Mouse (Mus musculus) midbrain, embryonic 15.5 days (tissue): ENCODE results near the gene Kdm2b. TPM values are rescaled to one million over a fixed set of nuclear protein-coding genes. Genes with fewer than 3 reads are reported as not detected.
A peak's percentile ranks its signal among the peaks of the same experiment; 100 is the strongest.
"Not testable (repeated sequence)": the region's sequence is repeated elsewhere in the genome, so short reads cannot be mapped to it uniquely, and the experiment has no call there.

Experiments used
- ATAC-seq: fragments of 200-750 bp; cut with Nextera tagmentation; replicated peaks from 2 replicates; pipeline ENCODE4 v1.8.0; 2017; ENCODE audit warnings: moderate TSS enrichment
- H3K27ac ChIP-seq: fragments of 300-500 bp; sonication (generic); 2 replicates; pipeline ENCODE4 v1.5.1; 2015; ENCODE audit warnings: mild to moderate bottlenecking, inconsistent platforms
- H3K27me3 ChIP-seq: fragments of 300-500 bp; sonication (generic); replicated peaks from 2 replicates; pipeline ENCODE4 v1.6.1; 2015; ENCODE audit warnings: inconsistent platforms
- H3K36me3 ChIP-seq: fragments of 300-500 bp; sonication (generic); replicated peaks from 2 replicates; pipeline ENCODE4 v1.6.1; 2015; ENCODE audit warnings: inconsistent platforms
- H3K4me1 ChIP-seq: fragments of 300-500 bp; sonication (generic); 2 replicates; pipeline ENCODE4 v1.6.1; 2015; ENCODE audit warnings: inconsistent platforms
- H3K4me2 ChIP-seq: fragments of 300-500 bp; sonication (generic); 2 replicates; pipeline ENCODE4 v1.6.1; 2015; ENCODE audit warnings: inconsistent platforms, mild to moderate bottlenecking, moderate library complexity
- H3K4me3 ChIP-seq: fragments of 300-500 bp; sonication (generic); 2 replicates; pipeline ENCODE4 v1.5.1; 2015; ENCODE audit warnings: mild to moderate bottlenecking, inconsistent platforms
- H3K9ac ChIP-seq: fragments of 300-500 bp; sonication (generic); 2 replicates; pipeline ENCODE4 v1.6.1; 2015; ENCODE audit warnings: mild to moderate bottlenecking, inconsistent platforms
- H3K9me3 ChIP-seq: fragments of 300-500 bp; sonication (generic); 2 replicates; pipeline ENCODE4 v1.6.1; 2016; ENCODE audit warnings: inconsistent platforms
- WGBS: fragments of 180-500 bp; shearing (Covaris S2); methylation state at CpG from one replicate; pipeline ENCODE4 v1.1.7; 2015; ENCODE audit warnings: mixed read lengths; 5-methylcytosine and 5-hydroxymethylcytosine counted together
- polyA plus RNA-seq: library from polyadenylated mRNA; unstranded; fragments of >200 nt; fragmentation: Nextera tagmentation; extraction: Ambion mirVana; gene quantifications from 2 replicates; pipeline ENCODE4 v1.2.1, GENCODE M21; 2015

The Kdm2b gene
- polyA plus RNA-seq, 1 experiment from 2014 or later, result 123 TPM

- peak; percentile 46; the same call in 1 of the 2 replicates for ATAC-seq
- Histone ChIP-seq H3K4me2 (peak overlapping the region; percentile 97), H3K27me3 (no peaks in the 10 kb centered on the region), H3K27ac (peak overlapping the region; percentile 58), H3K4me1 (peaks cover 57% of the 10 kb centered on the region), H3K9ac (peak overlapping the region; percentile 54), H3K4me3 (peak overlapping the region; percentile 73), H3K9me3 (no peaks in the 10 kb centered on the region), H3K36me3 (no peaks in the 10 kb centered on the region)
- under 1% methylated on average over 41 of the region's 41 CpGs for WGBS
Measured at GRCm38 (mm10) chr5:122988021-122988751, 1.4 kb downstream of the Kdm2b start.

DNA sequence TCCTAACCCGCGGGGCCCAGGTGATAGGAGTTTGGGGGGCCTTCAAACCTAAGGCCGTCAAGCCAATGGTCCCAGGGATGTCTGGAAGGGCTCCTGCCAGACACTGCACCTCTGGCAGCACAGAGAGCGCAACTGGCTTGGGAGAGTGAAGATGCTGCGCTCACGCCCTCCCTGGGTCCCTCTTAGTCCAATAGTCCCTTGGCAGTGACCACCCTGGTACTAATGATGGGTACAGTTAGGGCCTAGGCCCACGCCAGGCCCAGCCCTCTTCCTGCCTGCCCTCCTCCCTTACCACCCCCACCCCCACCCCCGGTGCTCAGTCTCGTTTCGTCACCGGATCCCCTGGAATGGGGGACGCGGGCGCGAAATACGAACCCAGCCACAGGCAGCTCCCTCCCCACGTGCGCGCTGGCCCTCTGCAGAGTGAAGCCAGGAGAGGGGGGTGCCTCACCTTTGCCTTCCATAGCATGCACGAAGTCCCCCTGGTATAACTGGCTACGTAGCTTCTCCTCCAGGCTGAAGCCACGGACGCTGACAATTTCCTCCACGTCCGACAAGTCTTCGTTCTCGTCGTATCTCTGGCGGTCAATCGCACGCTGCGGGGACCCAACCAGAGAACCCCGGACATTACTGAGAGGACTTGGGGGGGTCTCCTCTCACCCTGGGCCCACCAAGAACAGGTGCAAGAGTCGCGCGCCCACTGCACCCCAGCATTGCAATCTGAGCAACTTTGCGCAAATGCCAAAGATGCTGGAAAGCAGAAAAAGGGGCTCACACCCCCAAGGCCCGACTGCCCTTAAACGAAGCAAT is 2.2 kb downstream of the Kdm2b start:
- Histone ChIP-seq H3K4me3 (peak overlapping the region; percentile 73), H3K36me3 (no peaks in the 10 kb centered on the region), H3K27me3 (no peaks in the 10 kb centered on the region), H3K4me1 (peaks cover 57% of the 10 kb centered on the region), H3K4me2 (peak overlapping the region; percentile 97), H3K9ac (peak overlapping the region; percentile 54), H3K27ac (peak overlapping the region; percentile 58), H3K9me3 (no peaks in the 10 kb centered on the region)
- WGBS, result 2% methylated on average over 39 of the region's 39 CpGs
- peak; percentile 53 for ATAC-seq

DNA sequence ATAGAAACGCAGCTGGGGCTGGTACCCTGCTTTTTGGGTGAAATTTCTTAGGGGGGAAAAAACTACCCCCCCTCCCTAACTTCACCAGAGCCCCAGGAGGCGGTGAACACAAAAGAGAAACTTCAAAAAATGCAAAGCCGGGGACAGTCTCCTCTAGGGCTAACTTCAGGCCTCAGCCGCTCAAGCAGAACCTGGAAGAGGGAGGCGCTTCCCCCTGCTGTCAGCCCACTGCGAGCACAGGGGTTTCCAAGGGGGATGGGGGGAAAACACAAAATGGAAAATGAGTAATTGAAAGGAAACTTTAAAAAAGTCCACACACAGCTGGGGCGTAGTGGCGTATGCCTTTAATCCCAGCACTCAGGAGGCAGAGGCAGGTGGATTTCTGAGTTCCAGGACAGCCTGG is 3.5 kb downstream of the Kdm2b start:
- WGBS, result 16% methylated on average over 8 of the region's 8 CpGs
- no peak overlapping the region for H3K9ac ChIP-seq
- no peak for ATAC-seq
- no peaks in the 10 kb centered on the region for H3K36me3 ChIP-seq
- no peak overlapping the region for H3K4me3 ChIP-seq
- no peaks in the 10 kb centered on the region for H3K9me3 ChIP-seq
- H3K27me3 ChIP-seq, result no peaks in the 10 kb centered on the region
- peak overlapping the region; percentile 14; the same call in 1 of the 2 replicates for H3K4me2 ChIP-seq
- no peak overlapping the region for H3K27ac ChIP-seq
- H3K4me1 ChIP-seq, result peaks cover 52% of the 10 kb centered on the region

DNA sequence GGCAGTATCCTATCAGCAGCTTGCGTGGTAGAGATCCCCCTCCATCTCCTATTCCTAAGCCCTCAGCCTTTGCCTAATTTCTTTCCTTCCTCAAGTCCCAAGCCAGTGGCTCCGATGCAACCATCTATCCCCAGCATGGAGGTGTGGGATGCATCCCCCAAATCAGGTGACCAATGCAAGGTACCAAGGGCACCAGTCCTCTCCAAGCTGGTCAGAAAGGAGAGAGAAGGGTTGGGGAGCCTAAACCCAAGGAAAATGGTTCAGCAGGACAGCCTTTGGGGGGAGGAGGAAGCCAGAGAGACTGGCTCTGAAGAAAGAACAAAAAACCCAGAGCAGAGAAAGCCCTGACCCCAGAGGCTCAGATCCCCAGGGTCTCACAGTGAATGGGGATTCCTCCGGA is 4.3 kb downstream of the Kdm2b start:
- 29% methylated on average over 3 of the region's 3 CpGs for WGBS

DNA sequence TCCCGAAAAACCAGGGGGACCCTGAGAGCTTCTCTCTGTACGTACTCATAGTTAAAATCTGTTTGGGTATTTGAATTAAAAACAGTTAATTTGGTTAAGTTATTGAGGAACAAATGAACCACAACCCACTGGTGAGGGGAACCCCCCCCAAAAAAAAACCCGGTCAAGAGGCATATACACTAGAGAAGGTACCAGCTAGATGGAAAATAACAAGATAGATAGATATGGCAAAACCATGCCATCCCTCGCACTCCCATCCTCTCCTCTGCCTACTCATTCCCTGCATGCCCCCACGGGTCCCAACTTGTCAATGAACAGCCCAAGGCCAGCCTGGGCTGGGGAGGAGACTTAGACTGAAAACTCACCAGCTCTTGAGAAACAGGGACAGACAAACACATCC is 5.1 kb downstream of the Kdm2b start:
- Histone ChIP-seq H3K9me3 (no peaks in the 10 kb centered on the region), H3K4me1 (peaks cover 36% of the 10 kb centered on the region), H3K36me3 (no peaks in the 10 kb centered on the region), H3K27me3 (no peaks in the 10 kb centered on the region), H3K9ac (no peak overlapping the region), H3K4me3 (no peak overlapping the region), H3K4me2 (no peak overlapping the region), H3K27ac (no peak overlapping the region)
- 70% methylated on average over 5 of the region's 5 CpGs for WGBS
- ATAC-seq, result no peak

More for the DNA sequence above, 4.3 kb downstream of the Kdm2b start:
- peaks cover 44% of the 10 kb centered on the region for H3K4me1 ChIP-seq
- H3K27me3 ChIP-seq, result no peaks in the 10 kb centered on the region
- no peaks in the 10 kb centered on the region for H3K36me3 ChIP-seq
- H3K9me3 ChIP-seq, result no peaks in the 10 kb centered on the region
- no peak for ATAC-seq
- H3K27ac ChIP-seq, result peak overlapping the region; percentile 41; the same call in 1 of the 2 replicates
- H3K4me3 ChIP-seq, result no peak overlapping the region
- no peak overlapping the region for H3K4me2 ChIP-seq
- 0 out of 2 replicates have a peak overlapping the region, but pooled peaks have one; percentile 22 for H3K9ac ChIP-seq

- H3K9ac ChIP-seq, result no peak overlapping the region
- ATAC-seq, result no peak
- no peak overlapping the region for H3K4me2 ChIP-seq
- 91% methylated on average over 8 of the region's 8 CpGs for WGBS
- no peaks in the 10 kb centered on the region for H3K36me3 ChIP-seq
- H3K9me3 ChIP-seq, result no peaks in the 10 kb centered on the region
- H3K27me3 ChIP-seq, result no peaks in the 10 kb centered on the region
- no peaks in the 10 kb centered on the region for H3K4me1 ChIP-seq
- no peak overlapping the region for H3K4me3 ChIP-seq
- H3K27ac ChIP-seq, result no peak overlapping the region
Measured at GRCm38 (mm10) chr5:122978970-122979369, 10.7 kb downstream of the Kdm2b start.

DNA sequence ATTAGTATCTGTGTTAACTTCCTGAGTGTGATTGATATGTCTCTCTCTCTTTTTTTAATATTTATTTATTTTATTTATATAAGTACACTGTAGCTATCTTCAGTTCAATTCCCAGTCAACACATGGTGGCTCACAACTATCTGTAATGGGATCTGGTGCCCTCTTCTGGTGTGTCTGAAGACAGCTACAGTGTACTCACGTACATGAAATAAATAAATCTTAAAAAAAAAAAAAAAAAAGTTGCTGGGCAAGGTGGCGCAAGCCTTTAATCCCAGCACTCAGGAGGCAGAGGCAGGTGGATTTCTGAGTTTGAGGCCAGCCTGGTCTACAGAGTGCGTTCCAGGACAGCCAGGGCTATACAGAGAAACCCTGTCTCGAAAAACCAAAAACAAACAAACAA is 14.9 kb downstream of the Kdm2b start:
- H3K4me1 ChIP-seq, H3K9ac ChIP-seq, H3K27ac ChIP-seq, H3K36me3 ChIP-seq, H3K4me3 ChIP-seq, H3K9me3 ChIP-seq, H3K4me2 ChIP-seq, ATAC-seq, H3K27me3 ChIP-seq: not testable (repeated sequence)
- 96% methylated on average over 4 of the region's 4 CpGs for WGBS

GRCm38 (mm10) chr5:122972116-122972515 is 17.5 kb downstream of the Kdm2b start:
- H3K4me3 ChIP-seq, result no peak overlapping the region
- H3K36me3 ChIP-seq, result no peaks in the 10 kb centered on the region
- H3K9me3 ChIP-seq, result no peaks in the 10 kb centered on the region
- 51% methylated on average over 9 of the region's 9 CpGs for WGBS
- no peak overlapping the region for H3K9ac ChIP-seq
- no peak overlapping the region for H3K4me2 ChIP-seq
- H3K27me3 ChIP-seq, result no peaks in the 10 kb centered on the region
- H3K27ac ChIP-seq, result no peak overlapping the region; the same call in 1 of the 2 replicates
- H3K4me1 ChIP-seq, result no peaks in the 10 kb centered on the region
- no peak for ATAC-seq

- no peak for ATAC-seq
- no peaks in the 10 kb centered on the region for H3K9me3 ChIP-seq
- H3K9ac ChIP-seq, result no peak overlapping the region
- WGBS, result 87% methylated on average over 4 of the region's 4 CpGs
- no peak overlapping the region for H3K27ac ChIP-seq
- no peaks in the 10 kb centered on the region for H3K27me3 ChIP-seq
- H3K36me3 ChIP-seq, result no peaks in the 10 kb centered on the region
- H3K4me1 ChIP-seq, result no peaks in the 10 kb centered on the region
- H3K4me3 ChIP-seq, result no peak overlapping the region
- H3K4me2 ChIP-seq, result no peak overlapping the region
Measured at GRCm38 (mm10) chr5:122971438-122971837, 18.2 kb downstream of the Kdm2b start.

DNA sequence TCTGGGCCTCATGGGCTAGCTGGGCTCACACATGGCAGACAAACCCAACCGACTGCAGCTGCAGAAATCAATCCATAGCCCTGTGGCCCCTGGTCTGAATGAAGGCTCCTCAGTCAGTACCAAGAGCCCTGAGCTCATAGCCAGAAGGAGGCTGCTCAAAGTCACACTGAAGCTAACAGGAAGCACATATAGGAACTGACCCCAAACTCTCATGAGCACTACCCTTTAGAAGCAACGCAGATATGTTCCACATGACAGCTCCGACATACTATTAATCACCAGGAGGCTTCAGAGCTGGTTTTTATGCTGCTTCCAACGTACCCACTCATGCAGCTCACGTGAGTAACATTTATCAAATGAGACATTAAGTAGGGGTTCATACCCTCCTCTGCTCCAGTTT is 19.6 kb downstream of the Kdm2b start:
- Histone ChIP-seq H3K4me3 (no peak overlapping the region), H3K36me3 (no peaks in the 10 kb centered on the region), H3K27me3 (no peaks in the 10 kb centered on the region), H3K27ac (no peak overlapping the region), H3K4me1 (no peaks in the 10 kb centered on the region), H3K4me2 (no peak overlapping the region), H3K9me3 (no peaks in the 10 kb centered on the region), H3K9ac (no peak overlapping the region)
- 78% methylated on average over 5 of the region's 5 CpGs for WGBS
- no peak for ATAC-seq

DNA sequence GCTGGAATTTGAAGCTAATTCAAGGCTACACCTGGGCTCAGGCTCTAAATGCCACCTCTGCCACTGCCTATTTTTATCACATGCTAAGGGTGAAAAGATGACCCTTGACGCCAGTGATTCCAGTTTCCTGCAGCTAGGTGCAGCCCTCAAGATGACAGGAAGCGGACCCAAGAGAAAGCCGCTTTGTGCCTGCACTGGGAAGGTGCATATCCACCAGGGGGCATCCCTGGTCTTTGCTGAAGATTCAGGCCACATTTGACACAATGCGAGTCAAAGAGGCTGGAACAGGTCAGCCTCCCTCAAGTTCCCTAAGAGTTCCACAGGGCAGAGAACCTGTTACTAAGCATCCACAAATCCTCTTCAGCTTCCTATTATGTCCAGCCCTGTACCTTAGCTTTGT is 21.3 kb downstream of the Kdm2b start:
- WGBS, result 35% methylated on average over 4 of the region's 4 CpGs
- Histone ChIP-seq H3K9ac (no peak overlapping the region), H3K27me3 (no peaks in the 10 kb centered on the region), H3K4me2 (no peak overlapping the region), H3K36me3 (no peaks in the 10 kb centered on the region), H3K4me1 (no peaks in the 10 kb centered on the region), H3K4me3 (no peak overlapping the region), H3K9me3 (no peaks in the 10 kb centered on the region), H3K27ac (no peak overlapping the region)
- no peak for ATAC-seq

DNA sequence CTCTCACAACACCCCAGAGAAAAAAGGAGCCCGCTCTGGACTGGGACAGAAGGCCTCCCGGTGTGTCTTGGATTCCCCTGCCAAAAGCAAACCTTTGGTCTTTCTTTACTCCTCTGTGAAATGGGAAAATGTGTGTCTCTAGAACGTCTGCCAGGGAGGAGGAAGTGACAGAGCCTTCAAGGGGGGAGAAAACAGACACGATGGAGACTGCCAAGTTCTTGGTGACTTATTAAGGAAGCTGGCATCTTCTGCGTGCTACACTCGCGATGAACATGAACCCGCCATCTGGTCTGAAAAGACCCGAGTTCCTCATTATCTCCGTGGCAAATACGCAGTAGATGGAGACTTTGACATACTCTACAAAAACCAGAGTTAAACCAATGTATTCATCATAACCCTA is 24.2 kb downstream of the Kdm2b start:
- H3K9ac ChIP-seq, result no peak overlapping the region
- no peak overlapping the region for H3K4me3 ChIP-seq
- no peak for ATAC-seq
- no peaks in the 10 kb centered on the region for H3K9me3 ChIP-seq
- 86% methylated on average over 11 of the region's 11 CpGs for WGBS
- H3K36me3 ChIP-seq, result no peaks in the 10 kb centered on the region
- H3K27ac ChIP-seq, result no peak overlapping the region
- H3K4me2 ChIP-seq, result no peak overlapping the region
- H3K27me3 ChIP-seq, result no peaks in the 10 kb centered on the region
- H3K4me1 ChIP-seq, result no peaks in the 10 kb centered on the region
